Mouse (Mus musculus): Measurements from ENCODE around the gene Mcpt9. TPM values are rescaled to one million over a fixed set of nuclear protein-coding genes. Genes with fewer than 3 reads are reported as not detected.

The Mcpt9 gene
- polyA plus RNA-seq (2012; ENCODE audit: low replicate concordance): not detected in 2 replicates

DNA sequence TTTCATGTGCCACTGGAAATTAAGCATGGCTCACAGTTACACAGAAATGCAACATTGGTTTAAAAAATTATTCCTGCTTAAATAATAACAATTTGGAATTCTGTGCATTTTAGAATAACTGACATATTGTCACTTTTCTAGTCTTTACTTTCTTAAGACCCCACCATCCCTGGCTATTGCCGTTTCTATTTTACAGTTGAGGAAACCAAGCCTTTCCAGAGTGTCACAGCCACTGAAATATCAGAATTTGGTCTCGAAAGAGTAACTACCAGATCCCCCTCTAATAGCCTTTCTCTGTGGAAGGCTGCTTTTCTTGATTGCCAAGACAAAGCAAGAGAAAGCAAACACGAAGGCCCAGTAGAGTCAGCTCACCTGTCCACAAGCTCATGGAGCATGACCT, at the start of gene Mcpt9:
Mcpt9 (minus strand) TSS at position 101 of the 400 bp plus-strand sequence.

DNA sequence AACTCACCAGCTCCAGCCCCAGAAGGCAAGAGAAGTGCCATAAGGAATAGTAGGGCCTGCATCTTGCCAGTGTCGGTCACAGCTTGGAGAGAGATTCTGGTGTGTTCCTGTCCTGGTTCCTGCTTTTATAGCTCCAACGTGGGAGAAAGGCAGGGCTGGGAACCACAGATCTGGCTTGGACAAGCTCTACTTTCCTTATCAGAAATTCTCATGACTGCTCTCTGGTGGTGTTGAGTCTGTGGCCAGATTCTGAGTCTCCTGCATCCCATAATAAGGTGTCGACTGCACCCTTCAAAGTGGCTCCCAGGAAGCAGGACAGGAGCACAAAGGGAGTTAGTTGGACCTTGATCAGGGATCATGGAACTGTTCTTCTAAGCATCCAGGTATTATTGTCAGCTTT, 31.9 kb upstream of the Mcpt9 start, which contains the start of gene Mcpt4:
Mcpt4 (minus strand) TSS at position 101 of the 400 bp plus-strand sequence.

DNA sequence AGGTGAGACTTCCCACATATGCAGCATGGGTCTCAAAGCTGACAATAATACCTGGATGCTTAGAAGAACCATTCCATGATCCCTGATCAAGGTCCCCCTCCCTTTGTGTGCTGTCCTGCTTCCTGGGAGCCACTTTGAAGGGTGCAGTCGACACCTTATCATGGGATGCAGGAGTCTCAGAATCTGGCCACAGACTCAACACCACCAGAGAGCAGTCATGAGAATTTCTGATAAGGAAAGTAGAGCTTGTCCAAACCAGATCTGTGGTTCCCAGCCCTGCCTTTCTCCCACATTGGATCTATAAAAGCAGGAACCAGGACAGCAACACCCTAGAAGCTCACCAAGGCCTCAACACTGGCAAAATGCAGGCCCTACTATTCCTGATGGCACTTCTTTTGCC, 11.5 kb upstream of the Mcpt9 start, which contains the start of gene Mcpt2:
Mcpt2 (plus strand) TSS at position 250 of the 400 bp plus-strand sequence.

DNA sequence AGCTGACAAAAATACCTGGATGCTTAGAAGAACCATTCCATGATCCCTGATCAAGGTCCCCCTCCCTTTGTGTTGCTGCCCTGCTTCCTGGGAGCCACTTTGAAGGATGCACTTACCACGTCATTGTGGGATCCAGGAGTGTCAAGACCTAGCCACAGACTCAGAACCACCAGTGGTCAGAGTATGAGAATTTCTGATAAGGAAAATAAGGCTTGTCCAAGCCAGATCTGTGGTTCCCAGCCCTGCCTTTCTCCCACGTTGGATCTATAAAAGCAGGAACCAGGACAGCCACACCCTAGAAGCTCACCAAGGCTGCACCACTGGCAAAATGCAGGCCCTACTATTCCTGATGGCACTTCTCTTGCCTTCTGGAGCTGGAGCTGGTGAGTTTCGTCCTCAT, 12.6 kb downstream of the Mcpt9 start, which contains the start of gene Mcpt1:
Mcpt1 (plus strand) TSS at position 301 of the 400 bp plus-strand sequence.

Other genes starting within 250 kb of the Mcpt9 start
- 1.5 and 1.8 TPM in 2 replicates for gene Adcy4, start 246.4 kb downstream of the Mcpt9 start, polyA plus RNA-seq (2012; ENCODE audit: low replicate concordance)
- 54.1 and 55.8 TPM in 2 replicates for gene Ripk3, start 241.6 kb downstream of the Mcpt9 start, polyA plus RNA-seq (2012; ENCODE audit: low replicate concordance)
- 0.20 and 0.88 TPM in 2 replicates for gene Nfatc4, start 207.4 kb downstream of the Mcpt9 start, polyA plus RNA-seq (2012; ENCODE audit: low replicate concordance)
- gene Nynrin, start 176.5 kb downstream of the Mcpt9 start, polyA plus RNA-seq (2012; ENCODE audit: low replicate concordance): 0.07 and 0.18 TPM in 2 replicates
- gene Cbln3, start 146.1 kb downstream of the Mcpt9 start, polyA plus RNA-seq (2012; ENCODE audit: low replicate concordance): not detected in 2 replicates
- gene Khnyn, start 145.5 kb downstream of the Mcpt9 start, polyA plus RNA-seq (2012; ENCODE audit: low replicate concordance): 8.0 and 11.3 TPM in 2 replicates
- 7.5 and 10.8 TPM in 2 replicates for gene Sdr39u1, start 130.2 kb downstream of the Mcpt9 start, polyA plus RNA-seq (2012; ENCODE audit: low replicate concordance)
- gene Cma1, start 85.8 kb downstream of the Mcpt9 start, polyA plus RNA-seq (2012; ENCODE audit: low replicate concordance): 0.23 and 0.34 TPM in 2 replicates
- gene Cma2, start 79.5 kb downstream of the Mcpt9 start, polyA plus RNA-seq (2012; ENCODE audit: low replicate concordance): not detected in 2 replicates
- 0.35 TPM in 1 of 2 replicates, not detected in the other for gene Mcpt1, start 12.5 kb downstream of the Mcpt9 start, polyA plus RNA-seq (2012; ENCODE audit: low replicate concordance)
- gene Mcpt2, start 11.5 kb upstream of the Mcpt9 start, polyA plus RNA-seq (2012; ENCODE audit: low replicate concordance): not detected in 2 replicates
- gene Mcpt4, start 31.8 kb upstream of the Mcpt9 start, polyA plus RNA-seq (2012; ENCODE audit: low replicate concordance): 0.75 TPM in 1 of 2 replicates, not detected in the other
- 0.30 and 0.51 TPM in 2 replicates for gene Mcpt8, start 54.8 kb upstream of the Mcpt9 start, polyA plus RNA-seq (2012; ENCODE audit: low replicate concordance)
- gene Ctsg, start 72.1 kb upstream of the Mcpt9 start, polyA plus RNA-seq (2012; ENCODE audit: low replicate concordance): 0.55 and 0.97 TPM in 2 replicates
- not detected in 2 replicates for gene Gzme, start 90.1 kb upstream of the Mcpt9 start, polyA plus RNA-seq (2012; ENCODE audit: low replicate concordance)
- not detected in 2 replicates for gene Gzmd, start 102.1 kb upstream of the Mcpt9 start, polyA plus RNA-seq (2012; ENCODE audit: low replicate concordance)
- gene Gzmg, start 129.1 kb upstream of the Mcpt9 start, polyA plus RNA-seq (2012; ENCODE audit: low replicate concordance): not detected in 2 replicates
- gene Gzmn, start 144.1 kb upstream of the Mcpt9 start, polyA plus RNA-seq (2012; ENCODE audit: low replicate concordance): not detected in 2 replicates
- gene Gzmf, start 180.9 kb upstream of the Mcpt9 start, polyA plus RNA-seq (2012; ENCODE audit: low replicate concordance): not detected in 2 replicates
- gene Gzmc, start 204.2 kb upstream of the Mcpt9 start, polyA plus RNA-seq (2012; ENCODE audit: low replicate concordance): not detected in 2 replicates
- gene Gzmb, start 231.8 kb upstream of the Mcpt9 start, polyA plus RNA-seq (2012; ENCODE audit: low replicate concordance): 0.20 and 0.52 TPM in 2 replicates